Mouse (Mus musculus): ENCODE data around the gene Camk2b.
A peak's percentile ranks its signal among the peaks of the same experiment; 100 is the strongest.
"Not testable (repeated sequence)": the region's sequence is repeated elsewhere in the genome, so short reads cannot be mapped to it uniquely, and the experiment has no call there.

The Camk2b gene

GRCm38 (mm10) chr11:6016368-6016767 is 49.8 kb downstream of the Camk2b start:
- no peak for DNase-seq (ENCODE audit: low read depth in 1 of 2, low spot score in 2 of 2)

GRCm38 (mm10) chr11:6015011-6015431 is 51.1 kb downstream of the Camk2b start:
- DNase-seq (ENCODE audit: low read depth in 1 of 2, low spot score in 2 of 2): no peak

DNA sequence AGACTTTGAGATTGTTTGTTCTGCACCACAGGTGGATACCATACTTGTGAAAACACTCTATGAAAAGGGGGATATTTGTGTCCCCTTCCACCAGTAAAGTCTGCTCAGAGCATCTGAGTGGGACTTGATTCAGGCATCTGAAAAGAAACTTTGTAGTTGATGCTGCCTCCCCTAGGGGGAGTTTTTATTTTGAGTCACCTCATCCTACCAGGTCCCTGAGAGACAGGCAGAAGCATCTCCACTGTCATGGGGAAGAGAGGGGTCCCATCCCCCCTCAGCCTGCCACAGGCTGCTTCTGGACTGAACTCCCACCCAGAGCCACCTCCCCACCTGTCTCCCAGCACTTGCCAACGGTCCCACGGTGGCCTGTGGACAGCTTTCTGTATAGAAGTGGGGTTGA is 52.8 kb downstream of the Camk2b start:
- no peak for DNase-seq (ENCODE audit: low read depth in 1 of 2, low spot score in 2 of 2)

- no peak for DNase-seq (ENCODE audit: low read depth in 1 of 2, low spot score in 2 of 2)
Observed at GRCm38 (mm10) chr11:6011879-6012278, 54.3 kb downstream of the Camk2b start.

DNA sequence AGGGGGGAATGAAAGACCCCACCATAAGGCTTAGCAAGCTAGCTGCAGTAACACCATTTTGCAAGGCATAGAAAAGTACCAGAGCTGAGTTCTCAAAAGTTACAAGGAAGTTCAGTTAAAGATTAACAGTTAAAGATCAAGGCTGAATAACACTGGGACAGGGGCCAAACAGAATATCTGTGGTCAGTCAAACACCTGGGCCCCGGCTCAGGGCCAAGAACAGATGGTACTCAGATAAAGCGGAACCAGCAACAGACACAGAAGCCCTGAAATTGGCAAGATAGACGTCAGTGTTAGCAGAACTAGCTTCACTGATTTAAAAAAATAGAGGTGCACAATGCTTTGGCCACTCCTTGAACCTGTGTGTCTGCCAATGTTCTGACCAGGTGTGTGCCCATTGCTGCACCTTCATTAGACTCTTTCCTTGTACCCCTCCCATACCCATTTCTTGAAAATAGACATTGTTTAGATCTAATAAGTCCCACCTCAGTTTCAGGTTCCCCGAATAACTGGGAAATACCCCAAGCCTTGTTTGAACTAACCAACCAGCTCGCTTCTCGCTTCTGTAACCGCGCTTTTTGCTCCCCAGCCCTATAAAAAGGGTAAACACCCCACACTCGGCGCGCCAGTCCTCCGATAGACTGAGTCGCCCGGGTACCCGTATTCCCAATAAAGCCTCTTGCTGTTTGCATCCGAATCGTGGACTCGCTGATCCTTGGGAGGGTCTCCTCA is 55.2 kb downstream of the Camk2b start:
- DNase-seq (ENCODE audit: low read depth in 1 of 2, low spot score in 2 of 2): not testable (repeated sequence)

DNA sequence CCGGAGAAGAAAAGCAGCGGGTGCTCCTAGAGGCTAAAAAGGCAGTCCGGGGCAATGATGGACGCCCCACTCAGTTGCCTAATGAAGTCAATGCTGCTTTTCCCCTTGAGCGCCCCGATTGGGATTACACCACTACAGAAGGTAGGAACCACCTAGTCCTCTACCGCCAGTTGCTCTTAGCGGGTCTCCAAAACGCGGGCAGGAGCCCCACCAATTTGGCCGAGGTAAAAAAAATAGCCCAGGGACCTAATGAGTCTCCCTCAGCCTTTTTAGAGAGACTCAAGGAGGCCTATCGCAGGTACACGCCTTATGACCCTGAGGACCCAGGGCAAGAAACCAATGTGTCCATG is 58.4 kb downstream of the Camk2b start:
- not testable (repeated sequence) for DNase-seq (ENCODE audit: low read depth in 1 of 2, low spot score in 2 of 2)

- not testable (repeated sequence) for DNase-seq (ENCODE audit: low read depth in 1 of 2, low spot score in 2 of 2)
Observed at GRCm38 (mm10) chr11:6007010-6007778, 59.0 kb downstream of the Camk2b start.

- DNase-seq (ENCODE audit: low read depth in 1 of 2, low spot score in 2 of 2): not testable (repeated sequence)
Observed at GRCm38 (mm10) chr11:6006351-6007009, 59.7 kb downstream of the Camk2b start.

GRCm38 (mm10) chr11:6005374-6006043 is 60.7 kb downstream of the Camk2b start:
- DNase-seq (ENCODE audit: low read depth in 1 of 2, low spot score in 2 of 2): not testable (repeated sequence)

DNA sequence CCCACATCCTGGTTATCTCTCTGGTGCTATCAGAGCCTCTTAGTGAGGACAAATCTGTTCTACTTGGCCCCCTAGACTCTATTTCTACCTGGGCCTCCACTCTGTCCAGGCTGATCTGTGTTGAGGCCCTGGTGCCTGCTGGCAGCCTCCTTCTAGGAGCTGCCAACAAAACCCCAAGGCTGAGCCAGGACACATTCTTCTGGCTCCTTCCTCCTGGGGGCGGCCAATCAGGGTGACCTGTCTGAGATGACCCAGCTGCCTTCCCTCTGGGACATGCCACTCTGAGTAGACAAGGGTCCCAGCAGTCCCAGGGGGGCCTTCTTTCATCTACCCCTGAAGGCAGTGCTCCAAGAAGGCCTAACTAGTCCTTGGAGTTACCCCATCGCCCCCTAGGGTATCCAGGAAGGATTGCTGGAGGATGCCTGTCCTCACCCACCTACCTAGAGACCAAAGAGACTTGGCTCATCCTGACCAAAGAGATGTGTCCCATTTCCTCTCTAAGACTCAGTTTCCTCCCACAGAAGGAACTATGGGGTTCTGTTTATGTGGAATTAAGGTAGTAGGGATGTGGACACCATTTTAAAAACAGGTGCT is 63.0 kb downstream of the Camk2b start:
- DNase-seq (ENCODE audit: low read depth in 1 of 2, low spot score in 2 of 2): no peak

- DNase-seq (ENCODE audit: low read depth in 1 of 2, low spot score in 2 of 2): no peak
Observed at GRCm38 (mm10) chr11:6001981-6002649, 64.0 kb downstream of the Camk2b start.

GRCm38 (mm10) chr11:6000961-6001682 is 65.0 kb downstream of the Camk2b start:
- DNase-seq (ENCODE audit: low read depth in 1 of 2, low spot score in 2 of 2): no peak

DNA sequence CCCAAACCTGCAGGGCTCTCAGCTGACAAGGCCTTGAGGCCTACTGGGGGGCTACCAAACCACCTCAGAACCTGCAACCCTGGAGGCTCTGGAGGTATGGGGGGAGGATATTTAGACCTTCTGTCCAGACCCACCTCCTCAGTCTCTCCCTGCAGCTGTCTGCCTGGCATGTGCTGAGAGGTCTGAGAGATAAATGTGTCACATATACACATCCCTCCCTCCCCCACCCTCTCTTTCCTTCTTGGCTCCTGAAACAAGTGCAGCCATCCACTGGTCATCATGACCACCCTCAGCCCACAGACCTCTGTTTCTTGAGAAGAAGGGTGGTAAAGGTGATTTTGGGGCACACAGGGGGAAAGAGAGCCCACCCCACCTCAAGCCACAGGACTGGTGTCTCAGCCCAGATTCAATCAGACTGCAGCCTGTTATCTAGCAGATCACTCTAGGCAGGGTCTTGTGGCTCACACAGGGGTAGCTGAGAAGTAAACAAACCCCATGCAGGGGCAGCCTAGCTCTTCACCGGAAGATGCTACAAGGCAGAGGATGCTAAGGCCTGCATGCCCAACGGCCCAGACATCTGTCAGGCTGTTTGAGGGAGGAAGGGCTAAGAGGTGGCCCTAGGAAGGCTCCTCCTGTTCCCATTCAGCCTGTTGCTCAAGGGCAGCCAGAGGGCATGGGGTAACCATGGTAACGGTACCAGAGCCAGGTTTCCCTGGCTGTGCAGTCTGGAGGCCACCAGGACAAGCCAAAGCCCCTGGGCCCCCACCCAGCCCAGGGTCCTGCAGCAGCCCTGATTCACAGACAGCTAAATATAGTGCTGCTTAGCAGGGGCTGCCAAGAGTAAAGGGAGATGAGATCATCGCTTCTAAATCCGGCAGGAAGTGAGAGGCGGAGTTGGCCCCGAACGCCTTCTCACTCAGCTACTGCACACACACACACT is 66.1 kb downstream of the Camk2b start:
- no peak for DNase-seq (ENCODE audit: low read depth in 1 of 2, low spot score in 2 of 2)

DNA sequence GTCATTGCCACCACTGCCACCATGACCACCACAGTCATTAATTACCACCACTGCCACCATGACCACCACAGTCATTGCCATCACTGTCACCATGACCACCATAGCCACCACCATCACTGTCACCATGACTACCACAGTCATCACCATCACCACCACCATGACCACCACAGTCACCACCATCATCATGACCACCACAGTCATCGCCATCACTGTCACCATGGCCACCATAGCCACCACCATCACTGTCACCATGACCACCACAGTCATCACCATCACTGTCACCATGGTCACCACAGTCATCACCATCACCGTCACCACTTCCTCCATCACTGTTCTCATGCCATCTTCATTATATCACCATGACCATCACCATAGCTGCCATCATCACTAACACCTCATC is 67.7 kb downstream of the Camk2b start:
- no peak for DNase-seq (ENCODE audit: low read depth in 1 of 2, low spot score in 2 of 2)

DNA sequence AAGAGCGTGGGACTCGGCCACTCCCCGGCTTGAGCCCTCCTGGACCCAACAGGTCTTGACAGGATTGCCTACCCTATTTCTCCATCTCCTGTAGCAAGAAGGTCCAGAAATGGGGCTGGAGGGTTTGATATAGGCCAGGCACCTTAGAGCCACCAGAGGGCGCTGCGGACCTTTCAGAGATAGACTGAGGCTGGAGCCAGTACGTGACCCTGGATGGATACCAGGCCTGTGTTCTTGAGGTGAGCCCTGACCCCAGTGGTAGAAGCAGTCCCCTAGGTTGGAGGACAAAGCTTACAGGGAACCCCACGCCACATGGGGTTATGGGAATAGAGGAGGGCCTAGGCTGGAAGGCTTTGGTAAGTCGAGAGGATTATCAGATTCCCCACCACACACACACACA is 70.2 kb downstream of the Camk2b start:
- DNase-seq (ENCODE audit: low read depth in 1 of 2, low spot score in 2 of 2): peak; percentile 19 to 59

DNA sequence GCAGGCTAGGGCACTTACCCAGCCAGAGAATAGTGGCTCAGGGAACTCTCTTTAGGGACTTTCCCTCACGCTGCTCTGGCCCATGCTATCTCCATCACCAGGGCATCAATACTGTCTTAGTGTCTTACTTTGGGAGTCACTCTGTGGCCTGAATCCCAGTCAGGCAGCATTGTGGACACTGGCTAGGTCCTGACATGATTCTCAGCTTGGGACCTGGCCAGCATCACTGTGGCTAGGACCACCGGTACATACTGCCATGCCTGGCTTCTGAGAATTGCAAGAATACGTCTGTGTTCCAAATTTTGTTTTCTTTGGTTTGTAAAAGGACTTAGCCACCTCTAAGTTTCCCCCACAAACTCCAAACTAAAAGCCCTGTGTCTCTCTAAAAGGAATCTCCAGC is 71.3 kb downstream of the Camk2b start:
- no peak for DNase-seq (ENCODE audit: low read depth in 1 of 2, low spot score in 2 of 2)

GRCm38 (mm10) chr11:5994212-5994611 is 72.0 kb downstream of the Camk2b start:
- DNase-seq (ENCODE audit: low read depth in 1 of 2, low spot score in 2 of 2): no peak

DNA sequence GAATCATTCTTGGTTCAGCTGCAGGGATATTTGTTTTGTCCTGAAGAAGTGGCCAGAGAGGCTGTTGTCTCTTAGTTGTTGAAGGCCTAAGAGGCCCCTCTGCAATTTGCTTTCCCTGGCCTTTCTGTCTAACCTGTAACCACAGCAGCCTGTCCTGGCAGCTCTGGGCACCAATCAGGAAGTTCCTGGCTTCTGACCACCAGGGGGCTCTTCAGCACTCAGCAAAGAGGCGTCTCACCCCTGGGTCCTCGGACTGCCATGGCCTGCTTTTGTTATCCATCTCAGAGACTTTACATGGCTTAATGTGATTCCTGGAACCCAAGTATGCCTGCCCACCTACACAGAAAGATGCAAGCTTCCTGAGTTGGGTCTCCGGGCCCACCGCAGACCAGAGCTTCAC is 75.3 kb downstream of the Camk2b start:
- DNase-seq (ENCODE audit: low read depth in 1 of 2, low spot score in 2 of 2): no peak

Data from monocyte, adult 2 months (primary cell).